Mouse (Mus musculus) forebrain, embryonic 10.5 days (tissue): ENCODE measurements around the gene Camsap1. TPM values are rescaled to one million over a fixed set of nuclear protein-coding genes. Genes with fewer than 3 reads are reported as not detected.

Experiments used
- polyA plus RNA-seq: library from polyadenylated mRNA; unstranded; fragments of >200 nt; fragmentation: Nextera tagmentation; extraction: Ambion mirVana; gene quantifications from 2 replicates; pipeline ENCODE4 v1.2.1, GENCODE M21; 2016

The Camsap1 gene
- polyA plus RNA-seq, 1 experiment from 2014 or later: 24.5 TPM

Other genes starting within 250 kb of the Camsap1 start
- gene Obp2b, start 246.3 kb downstream of the Camsap1 start, polyA plus RNA-seq: not detected in 2 replicates
- gene Lcn3, start 217.7 kb downstream of the Camsap1 start, polyA plus RNA-seq: not detected in 2 replicates
- not detected in 2 replicates for gene Lcn11, start 206.3 kb downstream of the Camsap1 start, polyA plus RNA-seq
- gene Gm13539, start 201.0 kb downstream of the Camsap1 start, polyA plus RNA-seq: not detected in 2 replicates
- gene Glt6d1, start 167.4 kb downstream of the Camsap1 start, polyA plus RNA-seq: not detected in 2 replicates
- not detected in 2 replicates for gene Lcn9, start 160.1 kb downstream of the Camsap1 start, polyA plus RNA-seq
- gene Sohlh1, start 136.0 kb downstream of the Camsap1 start, polyA plus RNA-seq: not detected in 2 replicates
- gene Kcnt1, start 119.5 kb downstream of the Camsap1 start, polyA plus RNA-seq: 0.40 and 1.4 TPM in 2 replicates
- 85.3 and 86.2 TPM in 2 replicates for gene Ubac1, start 38.5 kb upstream of the Camsap1 start, polyA plus RNA-seq
- gene Nacc2, start 139.9 kb upstream of the Camsap1 start, polyA plus RNA-seq: 4.9 and 5.8 TPM in 2 replicates
- 0.22 and 0.29 TPM in 2 replicates for gene Lhx3, start 225.0 kb upstream of the Camsap1 start, polyA plus RNA-seq